9 mouse cellular contexts compared by ENCODE assay signal in the genomic region with DNA sequence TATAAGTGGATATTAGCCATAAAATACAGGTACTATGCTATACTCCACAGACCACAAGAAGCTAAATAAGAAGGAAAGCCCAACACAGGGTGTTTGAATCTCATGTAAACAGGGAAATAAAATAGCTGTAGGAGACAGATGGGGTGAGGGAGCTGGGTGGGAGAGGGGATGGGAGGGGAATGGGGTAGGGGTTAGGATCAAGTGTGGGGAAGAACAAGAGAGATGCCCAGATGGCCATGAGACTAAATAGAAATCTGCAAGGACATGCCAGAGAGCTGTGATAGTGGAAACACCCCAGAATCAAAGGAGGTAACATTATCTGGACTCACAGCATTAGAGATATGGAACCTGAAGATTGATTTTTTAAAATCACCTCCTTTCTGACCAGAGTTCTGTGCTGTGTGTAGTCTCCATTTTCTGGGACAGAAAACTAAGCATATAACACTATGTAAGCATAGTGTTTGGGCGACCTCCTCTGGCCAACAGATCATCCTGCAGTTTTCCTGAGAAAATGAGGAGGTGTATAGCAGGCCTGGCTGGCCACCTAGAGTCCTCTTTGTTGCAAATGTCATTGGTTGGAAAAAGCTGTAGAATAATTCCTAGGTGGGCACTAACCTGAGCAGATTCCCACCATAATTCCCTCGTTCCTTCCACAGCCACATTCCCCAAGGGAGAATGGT. TPM values are rescaled to one million over a fixed set of nuclear protein-coding genes. Genes with fewer than 3 reads are reported as not detected.
DNase-seq lines count a peak whose midpoint lies in the region; TF ChIP-seq lines count a peak whose summit lies in the region.
"Had no signal": no experiment of that assay in that cellular context is flagged by ENCODE, and none has a peak within 500 bp of the region (broad histone marks: within the 10 kb centered on the region; RNA-seq: fewer than 3 reads in every experiment).

No protein-coding gene starts in this region.

- no peaks in the 10 kb centered on the region for H3K4me1 ChIP-seq in embryonic facial prominence, embryonic 10.5 days
- H3K4me1 ChIP-seq in lung, adult 2 months (ENCODE audit: control insufficient read depth, insufficient read depth, low read length): no peaks in the 10 kb centered on the region
- H3K4me1 ChIP-seq: heart, embryonic 15.5 days had no signal

- DNase-seq in adrenal gland, adult (ENCODE audit: inconsistent age in 2 of 2, low spot score in 1 of 2): peak; percentile 23 to 68
- DNase-seq in adrenal gland, adult 8-10 months: no peak
- DNase-seq in adrenal gland, adult 18-20 months (ENCODE audit: low spot score in 2 of 2): peak; percentile 19 to 39
- DNase-seq in embryonic facial prominence, embryonic 10.5 days (ENCODE audit: low spot score): peak; percentile 43
- DNase-seq in heart, postnatal 10 days: peak; percentile 58 to 72
- peak; percentile 71 to 74 for DNase-seq in kidney, postnatal 4 days
- DNase-seq in lung, adult 2 months: peak; percentile 37
- peak; percentile 73 for DNase-seq in retina, embryonic 14.5 days (ENCODE audit: low spot score)

- TF ChIP-seq POLR2A in lung, adult 2 months (IDR thresholded peaks at IDR 0.05; ENCODE audit: borderline replicate concordance, extremely low read depth, low read depth, low read length): no peak

- H3K9me3 ChIP-seq in embryonic facial prominence, embryonic 10.5 days: no peaks in the 10 kb centered on the region
- H3K9me3 ChIP-seq: heart, embryonic 15.5 days had no signal

- intact Hi-C loops in heart, postnatal 10 days (cut with DNase I): no loop called here

- H3K4me3 ChIP-seq in embryonic facial prominence, embryonic 10.5 days: no peak overlapping the region
- H3K4me3 ChIP-seq in lung, adult 2 months (replicated peaks; ENCODE audit: extremely low read depth, low read depth, low read length): no peak overlapping the region
- H3K4me3 ChIP-seq: heart, embryonic 15.5 days had no signal

- no peaks in the 10 kb centered on the region for H3K27me3 ChIP-seq in embryonic facial prominence, embryonic 10.5 days (replicated peaks; ENCODE audit: low read depth, poor library complexity, severe bottlenecking)
- H3K27me3 ChIP-seq: heart, embryonic 15.5 days had no signal

- peaks cover under 1% of the 10 kb centered on the region; the same call in 1 of the 2 replicates for H3K36me3 ChIP-seq in embryonic facial prominence, embryonic 10.5 days (replicated peaks)
- H3K36me3 ChIP-seq: heart, embryonic 15.5 days had no signal

- no peak overlapping the region for H3K27ac ChIP-seq in embryonic facial prominence, embryonic 10.5 days (replicated peaks)
- H3K27ac ChIP-seq: heart, embryonic 15.5 days had no signal

- TF ChIP-seq CTCF in lung, adult 2 months (IDR thresholded peaks at IDR 0.05; ENCODE audit: insufficient read depth, low read length): peak; percentile 45; the same call in 1 of the 2 replicates

- 15% methylated on average over 2 of the region's 2 CpGs for WGBS in embryonic facial prominence, embryonic 10.5 days
- 17% methylated on average over 2 of the region's 2 CpGs for WGBS in lung, adult 2 months

RNA-seq across cellular contexts. Expression of gene A430033K04Rik, which starts 34.0 kb away (rescaled TPM):
- 10 to 100 TPM in 2 of 4 experiments, 1 to 10 TPM in 2; 5.4 to 11.9 (median 9.6) TPM for total RNA-seq in adrenal gland, adult 8-10 months (2022)
- 1 to 10 TPM; 4.3 to 5.0 TPM for total RNA-seq in adrenal gland, adult 18-20 months (2021)
- polyA plus RNA-seq in embryonic facial prominence, embryonic 10.5 days (2016; fragmentation: Nextera tagmentation; extraction: Ambion mirVana): 9.8 and 10.4 TPM in 2 replicates
- 1 to 10 TPM; 6.2 to 6.3 TPM for total RNA-seq in heart, postnatal 10 days (2021)
- 2.0 and 2.5 TPM in 2 replicates for polyA plus RNA-seq in lung, adult 2 months (2012; rRNA removed)

RNA-seq across cellular contexts. Expression of gene Zfp68, which starts 37.1 kb away (rescaled TPM):
- 10 to 100 TPM; 17.7 to 29.5 (median 25.2) TPM for total RNA-seq in adrenal gland, adult 8-10 months (2022)
- total RNA-seq in adrenal gland, adult 18-20 months (2021): 10 to 100 TPM; 18.0 to 21.4 TPM
- 60.3 and 63.7 TPM in 2 replicates for polyA plus RNA-seq in embryonic facial prominence, embryonic 10.5 days (2016; fragmentation: Nextera tagmentation; extraction: Ambion mirVana)
- 10 to 100 TPM; 27.2 to 30.6 TPM for total RNA-seq in heart, postnatal 10 days (2021)
- polyA plus RNA-seq in lung, adult 2 months (2012; rRNA removed): 6.3 and 8.2 TPM in 2 replicates
